Mouse (Mus musculus) small intestine, adult 10 weeks (tissue): ENCODE results near the gene Gm20917. TPM values are rescaled to one million over a fixed set of nuclear protein-coding genes. Genes with fewer than 3 reads are reported as not detected.

Experiments
- polyA plus RNA-seq: library from polyadenylated mRNA; stranded (reverse); fragments of 350-450 nt; fragmentation: Illumina TruSeq; extraction: RNeasy Lipid Tissue Mini Kit (QIAGEN cat#74804); gene quantifications from one replicate; pipeline ENCODE4 v1.2.3, GENCODE M21; 2014; ENCODE audit warnings: low replicate concordance

The Gm20917 gene
- polyA plus RNA-seq: not detected

DNA sequence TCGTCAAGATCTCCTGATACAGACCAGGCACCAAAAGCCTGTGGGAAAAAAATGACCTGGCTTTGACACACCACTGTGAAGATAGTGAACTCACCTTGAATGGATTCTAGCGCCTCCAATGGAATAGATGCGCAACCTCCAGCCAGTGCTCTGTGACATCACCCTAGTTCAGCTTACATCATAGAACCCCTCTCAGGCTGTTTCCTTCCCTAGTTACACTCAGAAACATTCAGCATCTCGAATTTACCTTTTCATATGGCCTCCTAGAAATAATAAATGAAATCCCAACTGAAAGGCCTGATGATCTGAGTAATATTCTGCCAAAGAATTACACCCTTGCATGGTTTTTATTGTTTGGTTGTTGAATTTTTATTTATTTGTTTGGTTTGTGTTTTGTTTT lies at the start of gene Gm20917:
Gene Gm20917, minus strand, starts transcription at position 101 of the 400 bp plus-strand sequence.

Other genes with a start within 250 kb of the Gm20917 start
- gene Gm20916, start 168.4 kb upstream of the Gm20917 start, polyA plus RNA-seq: not detected